Mouse (Mus musculus) embryonic fibroblast, embryonic 13.5 days (primary cell): ENCODE results near the gene Ugt1a9. TPM values are rescaled to one million over a fixed set of nuclear protein-coding genes. Genes with fewer than 3 reads are reported as not detected.
"Not testable (repeated sequence)": the region's sequence is repeated elsewhere in the genome, so short reads cannot be mapped to it uniquely, and the experiment has no call there.

ENCODE experiments used
- H3K27ac ChIP-seq: 2 replicates; pipeline ENCODE4 v1.5.1; 2012; ENCODE audit warnings: low read length, control low read depth, inconsistent platforms; ENCODE audit not compliant: insufficient read depth
- H3K4me1 ChIP-seq: 2 replicates; pipeline ENCODE4 v1.6.1; 2011; ENCODE audit warnings: low read length; ENCODE audit not compliant: control insufficient read depth, insufficient read depth
- H3K4me3 ChIP-seq: 2 replicates; pipeline ENCODE4 v1.5.1; 2011; ENCODE audit warnings: mild to moderate bottlenecking, control low read depth, low read length; ENCODE audit not compliant: insufficient read depth
- CTCF ChIP-seq: IDR thresholded peaks from 2 replicates; pipeline ENCODE4 v1.5.1; 2011; ENCODE audit warnings: mild to moderate bottlenecking, control low read depth, low read length, moderate library complexity, borderline replicate concordance; ENCODE audit not compliant: insufficient read depth
- POLR2A ChIP-seq: IDR thresholded peaks from 2 replicates; pipeline ENCODE4 v1.6.1; 2011; ENCODE audit warnings: low read depth, mild to moderate bottlenecking, control low read depth, low read length, moderate library complexity
- polyA plus RNA-seq: library from polyadenylated mRNA; stranded (reverse); fragments of >200 nt; gene quantifications from 2 replicates; pipeline ENCODE4 v1.2.4, GENCODE M21; 2011; ENCODE audit warnings: low read depth; ENCODE audit not compliant: missing spikeins, insufficient read length

The Ugt1a9 gene
- polyA plus RNA-seq, 1 experiment, result not detected

- H3K4me3 ChIP-seq, H3K4me1 ChIP-seq, H3K27ac ChIP-seq: not testable (repeated sequence)
Observed at GRCm38 (mm10) chr1:88121521-88121920, 50.9 kb downstream of the Ugt1a9 start.

- H3K27ac ChIP-seq, H3K4me3 ChIP-seq, H3K4me1 ChIP-seq: not testable (repeated sequence)
- peak; percentile 24; the same call in 1 of the 2 replicates for TF ChIP-seq CTCF
Observed at GRCm38 (mm10) chr1:88125827-88126360, 55.3 kb downstream of the Ugt1a9 start.

DNA sequence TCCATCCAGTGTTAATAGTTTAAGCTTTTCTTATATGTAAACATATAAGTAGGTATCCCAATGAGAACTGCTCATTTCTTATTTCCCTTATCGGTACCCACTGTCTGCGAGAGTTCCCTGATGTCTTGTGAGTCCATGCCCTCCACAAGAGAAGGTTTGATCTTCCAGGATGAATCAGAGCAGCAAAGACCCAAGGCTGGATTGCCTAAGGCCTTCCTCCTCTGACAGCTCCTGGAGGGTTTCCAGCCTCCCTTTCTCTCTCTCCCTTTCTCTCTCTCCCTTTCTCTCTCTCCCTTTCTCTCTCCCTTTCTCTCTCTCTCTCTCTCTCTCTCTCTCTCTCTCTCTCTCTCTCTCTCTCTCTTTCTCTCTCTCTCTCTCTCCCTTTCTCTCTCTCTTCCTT lies 58.5 kb downstream of the Ugt1a9 start:
- H3K27ac ChIP-seq, H3K4me1 ChIP-seq: not testable (repeated sequence)

DNA sequence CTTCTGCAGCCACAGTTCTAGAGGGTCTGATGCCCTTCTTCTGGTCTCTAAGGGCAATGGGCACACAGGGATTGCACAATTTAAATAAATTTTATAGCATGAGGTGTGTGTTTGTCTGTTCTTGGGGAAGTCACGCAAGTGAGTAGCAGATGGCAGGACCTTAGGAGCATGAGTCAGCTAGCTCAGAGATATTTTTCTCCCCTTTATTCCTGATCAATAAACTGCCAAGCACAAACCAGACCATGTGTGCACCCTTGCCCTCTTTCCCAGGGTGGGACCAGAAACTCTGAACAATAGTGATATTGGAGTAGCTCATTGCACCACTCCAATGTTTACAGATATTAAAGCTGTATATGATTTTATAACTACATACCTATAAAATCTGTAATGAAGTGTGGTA lies 59.6 kb downstream of the Ugt1a9 start:
- not testable (repeated sequence) for H3K4me1 ChIP-seq, H3K27ac ChIP-seq, H3K4me3 ChIP-seq

More for the DNA sequence above, 58.5 kb downstream of the Ugt1a9 start:
- not testable (repeated sequence) for H3K4me3 ChIP-seq

- peak overlapping the region; percentile 76 for H3K27ac ChIP-seq
- no peaks in the 10 kb centered on the region for H3K4me1 ChIP-seq
- no peak overlapping the region for H3K4me3 ChIP-seq
- no peak for TF ChIP-seq POLR2A
- no peak for TF ChIP-seq CTCF
Observed at GRCm38 (mm10) chr1:88133908-88134456, 63.4 kb downstream of the Ugt1a9 start.

GRCm38 (mm10) chr1:88134457-88135011 lies 63.9 kb downstream of the Ugt1a9 start, which contains the start of gene Ugt1a6a:
Gene Ugt1a6a (plus strand): TSS chr1:88134809.
- H3K27ac ChIP-seq, result peak within 1 kb of the TSS; percentile 76
- H3K4me3 ChIP-seq, H3K4me1 ChIP-seq: not testable (repeated sequence)

DNA sequence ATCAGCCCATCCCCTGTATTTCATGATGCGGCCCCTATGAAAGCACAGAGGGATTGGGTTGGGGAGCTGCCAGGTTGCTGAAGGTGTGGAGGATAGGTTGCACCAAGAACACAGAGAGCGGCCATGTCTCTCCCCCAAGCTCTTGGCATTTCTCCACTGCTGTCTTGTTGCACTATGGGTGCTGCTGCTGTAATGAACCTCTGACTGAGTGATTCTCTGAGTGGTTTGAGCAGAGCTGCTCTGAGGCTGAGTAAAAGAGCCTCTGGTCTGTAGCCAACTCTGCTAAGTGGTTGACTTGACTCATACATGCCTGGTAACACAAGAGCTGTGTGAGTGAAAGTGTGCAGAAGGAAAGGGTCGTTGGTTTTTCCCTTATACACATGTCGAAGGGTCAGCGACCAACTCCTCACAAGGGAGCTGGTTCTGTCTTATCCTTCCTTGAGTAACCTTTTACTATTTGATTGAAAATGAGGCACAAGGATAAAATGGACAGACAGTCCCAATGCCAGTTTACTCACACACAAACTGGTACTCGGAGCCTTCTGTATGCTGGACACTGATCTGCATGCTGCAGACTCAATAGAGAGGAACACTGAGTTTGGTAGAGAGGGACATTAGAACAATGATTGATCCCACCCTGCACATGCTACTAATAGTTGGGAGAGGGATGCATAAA lies 64.8 kb downstream of the Ugt1a9 start:
- H3K27ac ChIP-seq, result peak overlapping the region; percentile 14
- H3K4me3 ChIP-seq, H3K4me1 ChIP-seq: not testable (repeated sequence)

- no peak for TF ChIP-seq CTCF
- no peak for TF ChIP-seq POLR2A
- H3K4me1 ChIP-seq, result no peaks in the 10 kb centered on the region
- no peak overlapping the region for H3K4me3 ChIP-seq
- H3K27ac ChIP-seq, result no peak overlapping the region
Observed at GRCm38 (mm10) chr1:88136646-88137045, 66.0 kb downstream of the Ugt1a9 start.

DNA sequence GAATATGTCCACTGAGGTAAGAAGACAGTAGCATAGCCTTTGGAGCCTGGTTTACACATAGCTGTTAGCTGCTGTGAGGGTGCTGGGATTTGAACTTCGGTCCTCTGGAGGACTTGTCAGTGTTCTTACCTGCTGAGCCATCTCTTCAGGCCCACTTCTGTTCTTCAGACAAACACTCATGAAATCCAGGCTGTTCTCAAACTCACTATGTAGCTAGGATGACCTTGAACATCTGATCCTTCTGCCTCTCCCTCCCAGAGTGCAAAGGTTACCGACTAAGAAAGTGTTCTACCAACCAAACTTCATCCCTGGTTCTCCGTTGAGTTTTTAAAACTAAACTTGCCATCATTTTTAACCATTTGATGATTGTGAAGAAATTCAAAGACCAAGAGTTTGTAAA lies 66.7 kb downstream of the Ugt1a9 start:
- no peak overlapping the region for H3K4me3 ChIP-seq
- H3K4me1 ChIP-seq, result no peaks in the 10 kb centered on the region
- no peak for TF ChIP-seq CTCF
- no peak for TF ChIP-seq POLR2A
- no peak overlapping the region for H3K27ac ChIP-seq

DNA sequence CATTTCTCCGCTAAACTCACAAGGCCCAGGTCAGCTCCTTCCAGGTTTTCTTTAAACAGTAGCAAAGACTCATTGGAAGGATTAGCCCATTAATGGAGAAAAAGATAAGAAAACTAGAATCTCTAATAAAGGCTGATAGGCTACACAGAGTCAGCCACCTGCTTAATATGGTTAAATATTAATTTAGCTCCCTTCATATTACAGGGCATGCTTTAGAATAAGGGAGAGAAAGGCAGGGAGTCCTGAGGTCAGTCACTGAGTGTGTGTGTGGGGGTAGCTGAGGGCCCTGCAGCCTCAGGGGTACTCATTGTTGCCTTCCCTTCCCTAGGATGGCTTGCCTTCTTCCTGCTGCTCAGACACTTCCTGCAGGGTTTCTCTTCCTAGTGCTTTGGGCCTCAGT lies 67.5 kb downstream of the Ugt1a9 start:
- no peak overlapping the region for H3K27ac ChIP-seq
- H3K4me3 ChIP-seq, result no peak overlapping the region
- TF ChIP-seq POLR2A (no peak), CTCF (no peak)

GRCm38 (mm10) chr1:88140492-88140891 lies 69.9 kb downstream of the Ugt1a9 start:
- H3K27ac ChIP-seq, H3K4me3 ChIP-seq, H3K4me1 ChIP-seq: not testable (repeated sequence)

More for the DNA sequence above, 67.5 kb downstream of the Ugt1a9 start:
- H3K4me1 ChIP-seq, result no peaks in the 10 kb centered on the region
